Mouse (Mus musculus) ES-E14 (cell line): ENCODE measurements around the gene Cwc22. TPM values are rescaled to one million over a fixed set of nuclear protein-coding genes. Genes with fewer than 3 reads are reported as not detected.

Experiments used
- DNase-seq: peaks from one replicate; pipeline ENCODE4 v3.0.0-alpha.2; 2013; ENCODE audit warnings: low read depth, low spot score
- H3K27ac ChIP-seq: 2 replicates; pipeline ENCODE4 v1.5.1; 2012; ENCODE audit warnings: low read depth, mild to moderate bottlenecking, low read length, moderate library complexity, mixed read lengths; ENCODE audit not compliant: poor library complexity, insufficient read depth, severe bottlenecking
- H3K36me3 ChIP-seq: 2 replicates; pipeline ENCODE4 v1.6.1; 2012; ENCODE audit warnings: mild to moderate bottlenecking, low read length, moderate library complexity, mixed read lengths; ENCODE audit not compliant: control insufficient read depth, poor library complexity, insufficient read depth, severe bottlenecking
- H3K4me1 ChIP-seq, 2 experiments: fragments of 150-350 bp in 1 of 2; sonication (generic) in 1 of 2; 2 replicates each; pipeline ENCODE4 v1.6.1; 2012; ENCODE audit warnings: low read length in 2 of 2, mild to moderate bottlenecking in 1 of 2, mixed read lengths in 1 of 2; ENCODE audit not compliant: control insufficient read depth in 2 of 2, insufficient read depth in 2 of 2, poor library complexity in 1 of 2
- H3K4me3 ChIP-seq, 2 experiments: fragments of 150-350 bp in 1 of 2; sonication (generic) in 1 of 2; 2 replicates each; pipeline ENCODE4 v1.5.1; 2012; ENCODE audit warnings: low read length in 2 of 2, low read depth in 1 of 2, mild to moderate bottlenecking in 1 of 2, mixed read lengths in 1 of 2; ENCODE audit not compliant: insufficient read depth in 1 of 2, poor library complexity in 1 of 2, severe bottlenecking in 1 of 2
- H3K9ac ChIP-seq: 2 replicates; pipeline ENCODE4 v1.6.1; 2012; ENCODE audit warnings: low read depth, mild to moderate bottlenecking, low read length, mixed read lengths; ENCODE audit not compliant: poor library complexity, insufficient read depth, severe bottlenecking
- H3K9me3 ChIP-seq: fragments of 150-350 bp; sonication (generic); 2 replicates; pipeline ENCODE4 v1.6.1; 2012; ENCODE audit warnings: low read depth, mild to moderate bottlenecking, low read length; ENCODE audit not compliant: control insufficient read depth, insufficient read depth
- CHD2 ChIP-seq: IDR thresholded peaks from 2 replicates; pipeline ENCODE4 v1.6.1; 2014; ENCODE audit warnings: mild to moderate bottlenecking, low read depth, low read length, inconsistent platforms
- HCFC1 ChIP-seq: IDR thresholded peaks from 2 replicates; pipeline ENCODE4 v1.6.1; 2012; ENCODE audit warnings: low read length, inconsistent platforms, borderline replicate concordance; ENCODE audit not compliant: insufficient read depth
- MAFK ChIP-seq: IDR thresholded peaks from 2 replicates; pipeline ENCODE4 v1.6.1; 2014; ENCODE audit warnings: mild to moderate bottlenecking, low read depth, low read length, inconsistent platforms; ENCODE audit not compliant: insufficient read depth
- ZC3H11A ChIP-seq: IDR thresholded peaks from 2 replicates; pipeline ENCODE4 v1.6.1; 2012; ENCODE audit warnings: low read depth, mild to moderate bottlenecking, inconsistent platforms, low read length, borderline replicate concordance
- ZNF384 ChIP-seq: IDR thresholded peaks from 2 replicates; pipeline ENCODE4 v1.6.1; 2012; ENCODE audit warnings: low read depth, low read length, inconsistent platforms
- in situ Hi-C, 2 experiments: fragments of 600-800 bp; cut with MboI; formaldehyde crosslinking; loops; one replicate each; pipeline ENCODE4 v1.15.1; 2025; ENCODE audit warnings: low sequenced_read_pairs in 2 of 2, inconsistent platforms in 1 of 2; ENCODE audit not compliant: unreplicated experiment in 2 of 2
- total RNA-seq: library from RNA; depleted of rRNA; stranded (reverse); fragments of 300-350 nt; gene quantifications from 2 replicates; pipeline ENCODE4 v1.2.3, GENCODE M21; 2012

Gene Cwc22
- total RNA-seq, 1 experiment = 57.7 TPM

GRCm38 (mm10) chr2:77925997-77926396 lies 20.2 kb downstream of the Cwc22 start:
- in situ Hi-C loops = no loop called here

GRCm38 (mm10) chr2:77925187-77925924 lies 20.8 kb downstream of the Cwc22 start:
- Histone ChIP-seq H3K9ac (no peak overlapping the region), H3K27ac (no peak overlapping the region), H3K4me3 (no peak overlapping the region), H3K9me3 (no peaks in the 10 kb centered on the region), H3K4me1 (no peaks in the 10 kb centered on the region), H3K36me3 (peaks cover 21% of the 10 kb centered on the region)
- no peak for TF ChIP-seq ZC3H11A
- TF ChIP-seq CHD2 = no peak
- no peak for TF ChIP-seq ZNF384
- no peak for TF ChIP-seq MAFK
- TF ChIP-seq HCFC1 = no peak
- DNase-seq = no peak
- in situ Hi-C loops = no loop called here

More at GRCm38 (mm10) chr2:77925997-77926396, 20.2 kb downstream of the Cwc22 start:
- no peak overlapping the region for H3K9ac ChIP-seq
- H3K27ac ChIP-seq = no peak overlapping the region
- no peak for DNase-seq
- peaks cover 24% of the 10 kb centered on the region for H3K36me3 ChIP-seq
- H3K4me3 ChIP-seq = no peak overlapping the region
- H3K9me3 ChIP-seq = no peaks in the 10 kb centered on the region
- H3K4me1 ChIP-seq = no peaks in the 10 kb centered on the region
- TF ChIP-seq MAFK = no peak
- no peak for TF ChIP-seq HCFC1
- no peak for TF ChIP-seq ZNF384
- no peak for TF ChIP-seq CHD2
- no peak for TF ChIP-seq ZC3H11A

GRCm38 (mm10) chr2:77924003-77924402 lies 22.2 kb downstream of the Cwc22 start:
- Histone ChIP-seq H3K9ac (no peak overlapping the region), H3K4me3 (no peak overlapping the region), H3K9me3 (no peaks in the 10 kb centered on the region), H3K4me1 (no peaks in the 10 kb centered on the region), H3K27ac (no peak overlapping the region), H3K36me3 (peaks cover 17% of the 10 kb centered on the region)
- no peak for TF ChIP-seq MAFK
- TF ChIP-seq HCFC1 = no peak
- TF ChIP-seq ZC3H11A = no peak
- no peak for TF ChIP-seq ZNF384
- TF ChIP-seq CHD2 = no peak
- DNase-seq = no peak
- in situ Hi-C loops = no loop called here

- Histone ChIP-seq H3K36me3 (peaks cover 12% of the 10 kb centered on the region), H3K27ac (no peak overlapping the region), H3K4me3 (no peak overlapping the region), H3K9ac (no peak overlapping the region), H3K9me3 (no peaks in the 10 kb centered on the region), H3K4me1 (no peaks in the 10 kb centered on the region)
- no peak for TF ChIP-seq ZC3H11A
- no peak for TF ChIP-seq MAFK
- TF ChIP-seq HCFC1 = no peak
- no peak for TF ChIP-seq CHD2
- TF ChIP-seq ZNF384 = no peak
- no peak for DNase-seq
- in situ Hi-C loops = no loop called here
Measured at GRCm38 (mm10) chr2:77923182-77923581, 23.0 kb downstream of the Cwc22 start.
